4 mouse cellular contexts compared by ENCODE assay signal in genomic region chr11:102714578-102714977, GRCm38 (mm10). TPM values are rescaled to one million over a fixed set of nuclear protein-coding genes. Genes with fewer than 3 reads are reported as not detected.
"Had no signal": no experiment of that assay in that cellular context is flagged by ENCODE, and none has a peak within 500 bp of the region (broad histone marks: within the 10 kb centered on the region; RNA-seq: fewer than 3 reads in every experiment).

No protein-coding gene starts in this region.

RNA-seq across cellular contexts. Expression of gene Meioc, which starts 51.1 kb away (rescaled TPM):
- total RNA-seq: layer of hippocampus, postnatal 36 days; left cerebral cortex, postnatal 36 days; megakaryocyte progenitor cell, adult 5-6 weeks had no signal
- polyA plus RNA-seq: small intestine, adult 2 months had no signal
